Mouse (Mus musculus) lung, embryonic 16.5 days (tissue): ENCODE measurements at regions not wholly inside any gene's neighbourhood (a gene's known extent, or its start where the extent isn't known, plus 50 kb on each side); places are given as distances from the start of the nearest gene placed in this dataset.
A peak's percentile ranks its signal among the peaks of the same experiment; 100 is the strongest.

Source experiments
- ATAC-seq: fragments of 200-750 bp; cut with Nextera tagmentation; 2 replicates; pipeline ENCODE4 v1.8.0; 2017; ENCODE audit warnings: low read depth, mild to moderate bottlenecking, moderate library complexity
- H3K27ac ChIP-seq: fragments of 300-500 bp; sonication (generic); 2 replicates; pipeline ENCODE4 v1.5.1; 2014; ENCODE audit warnings: mild to moderate bottlenecking, control low read depth, low read length
- H3K27me3 ChIP-seq: fragments of 300-500 bp; sonication (generic); 2 replicates; pipeline ENCODE4 v1.6.1; 2014; ENCODE audit warnings: low read depth, low read length, mixed read lengths; ENCODE audit not compliant: control insufficient read depth, insufficient read depth
- H3K36me3 ChIP-seq: fragments of 300-500 bp; sonication (generic); 2 replicates; pipeline ENCODE4 v1.6.1; 2014; ENCODE audit warnings: low read length; ENCODE audit not compliant: control insufficient read depth, insufficient read depth
- H3K4me1 ChIP-seq: fragments of 300-500 bp; sonication (generic); replicated peaks from 2 replicates; pipeline ENCODE4 v1.6.1; 2014; ENCODE audit warnings: low read length, mixed read lengths; ENCODE audit not compliant: control insufficient read depth, insufficient read depth
- H3K4me2 ChIP-seq: fragments of 300-500 bp; sonication (generic); 2 replicates; pipeline ENCODE4 v1.6.1; 2014; ENCODE audit warnings: low read depth, low read length, control low read depth
- H3K4me3 ChIP-seq: fragments of 300-500 bp; sonication (generic); 2 replicates; pipeline ENCODE4 v1.5.1; 2014; ENCODE audit warnings: mild to moderate bottlenecking, low read length, control low read depth
- H3K9ac ChIP-seq: fragments of 300-500 bp; sonication (generic); 2 replicates; pipeline ENCODE4 v1.6.1; 2014; ENCODE audit warnings: low read length, control low read depth
- H3K9me3 ChIP-seq: fragments of 300-500 bp; sonication (generic); 2 replicates; pipeline ENCODE4 v1.6.1; 2016; ENCODE audit warnings: low read length; ENCODE audit not compliant: control insufficient read depth
- WGBS: fragments of 180-500 bp; shearing (Covaris S2); extraction: QIAGEN DNeasy Blood & Tissue Kit; methylation state at CpG from one replicate; pipeline ENCODE4 v1.1.7; 2014; 5-methylcytosine and 5-hydroxymethylcytosine counted together

DNA sequence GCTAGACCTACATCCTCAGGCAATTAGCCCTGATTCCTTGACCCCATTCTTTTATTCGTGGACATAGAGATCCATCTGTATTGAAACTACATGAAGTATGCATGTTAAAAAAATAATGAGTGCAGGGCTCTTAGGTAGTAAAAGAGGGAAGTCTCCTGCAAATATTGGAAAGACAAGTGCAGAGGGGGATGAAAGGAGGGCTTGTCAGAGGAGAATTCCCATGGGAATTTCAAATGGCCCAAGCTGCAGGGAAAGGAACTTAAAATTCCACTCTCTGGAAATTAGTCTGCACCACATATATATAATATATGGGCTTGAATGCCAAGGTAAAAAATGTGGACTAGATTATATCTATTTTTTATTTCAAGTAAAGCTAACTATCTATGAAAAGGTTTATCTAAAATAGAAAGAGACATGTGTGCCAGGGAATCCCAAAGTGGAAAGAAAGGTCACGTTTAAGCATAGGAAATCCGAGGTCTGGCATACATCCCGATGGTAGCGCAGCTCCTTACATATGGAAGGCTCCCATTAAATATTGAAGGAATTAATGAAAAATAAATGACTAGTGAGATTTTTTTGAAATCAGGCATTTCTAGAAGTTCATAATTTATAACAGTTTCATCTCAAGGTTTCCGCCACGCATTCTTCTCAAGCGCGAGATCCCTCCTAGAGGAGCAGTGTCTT, 457.4 kb downstream of the Kctd12 start:
- WGBS, result 79% methylated on average over 9 of the region's 9 CpGs
- Histone ChIP-seq H3K9ac (no peak overlapping the region), H3K4me3 (no peak overlapping the region), H3K4me2 (no peak overlapping the region), H3K27ac (no peak overlapping the region), H3K36me3 (no peaks in the 10 kb centered on the region), H3K9me3 (no peaks in the 10 kb centered on the region), H3K4me1 (no peaks in the 10 kb centered on the region), H3K27me3 (no peaks in the 10 kb centered on the region)
- ATAC-seq, result no peak

DNA sequence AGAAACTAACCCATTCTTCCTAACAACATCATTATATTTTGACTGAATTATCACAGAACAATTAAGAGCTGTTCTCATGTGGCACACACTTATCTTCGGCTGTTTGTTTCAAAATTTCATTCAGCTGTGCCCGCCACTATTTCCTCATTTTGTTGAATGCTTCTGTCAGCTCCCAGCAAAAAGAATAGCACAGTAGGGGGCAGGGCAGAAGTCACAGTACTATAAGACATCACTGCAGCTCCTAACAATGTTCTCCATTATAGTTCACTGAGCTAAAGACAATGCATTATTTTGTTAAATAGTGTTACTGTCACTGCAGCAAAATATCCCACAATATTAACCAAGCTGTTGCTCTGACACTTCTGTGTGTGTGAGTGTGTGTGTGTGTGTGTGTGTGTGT, 465.7 kb downstream of the Kctd12 start:
- Histone ChIP-seq H3K4me1 (no peaks in the 10 kb centered on the region), H3K9me3 (no peaks in the 10 kb centered on the region), H3K4me2 (no peak overlapping the region), H3K27me3 (no peaks in the 10 kb centered on the region), H3K36me3 (no peaks in the 10 kb centered on the region), H3K4me3 (no peak overlapping the region), H3K9ac (no peak overlapping the region), H3K27ac (no peak overlapping the region)
- WGBS, result 24% methylated on average over 2 of the region's 2 CpGs
- no peak for ATAC-seq

DNA sequence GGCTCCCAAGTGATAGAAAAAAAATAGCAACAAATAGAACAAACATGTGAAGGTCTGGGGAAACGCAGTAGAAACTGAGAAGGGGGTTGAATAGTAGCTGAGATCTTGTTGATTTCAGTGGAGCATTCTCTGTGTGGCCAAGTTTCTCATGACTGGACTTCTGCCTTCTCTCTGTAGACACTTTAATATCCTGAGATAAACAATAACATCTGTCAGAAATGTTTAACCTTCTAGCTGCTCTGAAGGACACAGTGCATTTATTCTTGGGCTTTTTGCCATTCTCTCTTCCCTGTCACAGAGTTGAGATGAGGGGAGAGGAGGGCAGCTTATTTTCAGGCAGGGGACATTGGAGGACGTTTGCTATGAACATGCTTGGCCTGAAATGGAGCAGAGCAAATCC, 467.9 kb downstream of the Kctd12 start:
- Histone ChIP-seq H3K9me3 (no peaks in the 10 kb centered on the region), H3K4me2 (no peak overlapping the region), H3K27me3 (no peaks in the 10 kb centered on the region), H3K4me1 (no peaks in the 10 kb centered on the region), H3K4me3 (no peak overlapping the region), H3K36me3 (no peaks in the 10 kb centered on the region), H3K27ac (no peak overlapping the region), H3K9ac (no peak overlapping the region)
- ATAC-seq, result peak; percentile 94
- 29% methylated on average over 2 of the region's 2 CpGs for WGBS

DNA sequence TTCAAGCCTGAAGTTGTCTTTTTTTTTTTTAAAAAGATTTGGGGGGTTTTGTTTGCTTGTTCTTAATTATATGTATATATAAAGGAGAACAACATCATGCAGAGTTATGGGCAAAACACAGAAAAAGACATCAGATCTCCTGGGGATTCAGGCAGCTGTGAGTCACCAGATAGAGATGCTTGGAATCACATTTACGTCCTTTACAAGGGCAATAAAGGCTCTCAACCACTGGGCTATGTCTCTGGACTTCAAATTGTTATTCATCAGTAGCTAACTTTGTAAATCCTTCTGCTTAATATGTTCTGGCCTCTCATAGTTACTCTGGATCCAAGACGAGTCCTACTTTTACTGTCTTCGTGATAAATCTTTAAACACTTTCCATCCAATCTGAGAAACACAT, 469.8 kb downstream of the Kctd12 start:
- no peak overlapping the region for H3K27ac ChIP-seq
- no peak for ATAC-seq
- H3K36me3 ChIP-seq, result no peaks in the 10 kb centered on the region
- H3K4me1 ChIP-seq, result no peaks in the 10 kb centered on the region
- no peak overlapping the region for H3K9ac ChIP-seq
- H3K9me3 ChIP-seq, result no peaks in the 10 kb centered on the region
- H3K4me3 ChIP-seq, result no peak overlapping the region
- no peak overlapping the region for H3K4me2 ChIP-seq
- 49% methylated on average over 3 of the region's 3 CpGs for WGBS
- no peaks in the 10 kb centered on the region for H3K27me3 ChIP-seq

DNA sequence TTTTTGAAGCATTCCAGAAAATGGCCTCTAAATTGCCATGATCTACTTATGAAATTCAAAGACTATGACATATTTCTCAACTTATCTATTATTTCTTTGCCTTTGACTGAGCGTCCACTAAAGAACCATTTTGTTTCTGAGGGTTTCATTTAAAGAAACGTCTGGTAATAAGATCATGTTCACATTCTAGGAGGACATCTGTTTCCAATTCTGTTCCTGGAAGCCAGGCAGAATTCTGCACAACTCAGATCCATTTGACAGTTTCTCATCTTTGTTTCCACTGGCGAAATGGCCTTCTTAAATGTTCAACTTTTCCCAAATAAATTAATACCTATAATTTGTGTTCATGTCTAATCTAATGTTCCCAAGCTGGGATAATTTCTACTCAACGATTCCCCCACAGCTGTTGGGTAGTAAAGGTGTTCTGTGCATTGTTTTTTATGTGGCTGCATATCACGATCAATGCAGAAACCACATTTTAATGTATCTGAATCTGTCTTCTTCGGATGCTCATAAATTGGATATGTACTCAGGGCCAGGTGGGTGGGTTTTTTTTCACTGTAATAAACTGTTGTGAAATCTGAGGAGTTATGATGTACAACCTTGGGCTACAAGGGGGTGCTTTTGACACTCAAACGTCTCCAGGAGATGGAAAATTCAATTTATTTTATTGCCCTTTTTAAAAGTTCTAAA, 470.6 kb downstream of the Kctd12 start:
- H3K36me3 ChIP-seq, result no peaks in the 10 kb centered on the region
- H3K27me3 ChIP-seq, result no peaks in the 10 kb centered on the region
- no peaks in the 10 kb centered on the region for H3K4me1 ChIP-seq
- no peaks in the 10 kb centered on the region for H3K9me3 ChIP-seq
- no peak for ATAC-seq
- no peak overlapping the region for H3K4me3 ChIP-seq
- no peak overlapping the region for H3K4me2 ChIP-seq
- no peak overlapping the region for H3K9ac ChIP-seq
- WGBS, result 71% methylated on average over 7 of the region's 7 CpGs
- H3K27ac ChIP-seq, result no peak overlapping the region

DNA sequence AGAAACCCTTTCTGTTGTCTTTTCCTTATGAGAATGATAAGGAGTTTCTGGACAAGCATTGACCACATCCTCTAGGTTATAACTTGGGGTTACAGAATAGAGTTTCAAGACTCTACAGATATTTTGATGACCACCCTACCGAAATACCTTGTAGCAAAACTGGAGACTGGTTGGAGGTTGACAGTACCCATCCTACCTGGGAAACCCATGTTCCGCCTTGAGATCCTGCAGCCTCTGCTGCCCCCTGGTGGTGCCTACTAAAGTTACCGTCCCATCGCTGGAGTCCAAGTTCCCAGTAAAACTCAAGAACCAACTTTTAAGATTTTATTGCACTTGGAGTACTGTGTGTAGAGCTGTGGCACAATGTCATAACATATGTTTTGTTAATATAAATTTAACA, 472.1 kb downstream of the Kctd12 start:
- Histone ChIP-seq H3K4me2 (no peak overlapping the region), H3K27ac (no peak overlapping the region), H3K36me3 (no peaks in the 10 kb centered on the region), H3K9me3 (no peaks in the 10 kb centered on the region), H3K4me1 (no peaks in the 10 kb centered on the region), H3K9ac (no peak overlapping the region), H3K4me3 (no peak overlapping the region), H3K27me3 (no peaks in the 10 kb centered on the region)
- WGBS, result 33% methylated on average over 4 of the region's 4 CpGs
- ATAC-seq, result no peak

DNA sequence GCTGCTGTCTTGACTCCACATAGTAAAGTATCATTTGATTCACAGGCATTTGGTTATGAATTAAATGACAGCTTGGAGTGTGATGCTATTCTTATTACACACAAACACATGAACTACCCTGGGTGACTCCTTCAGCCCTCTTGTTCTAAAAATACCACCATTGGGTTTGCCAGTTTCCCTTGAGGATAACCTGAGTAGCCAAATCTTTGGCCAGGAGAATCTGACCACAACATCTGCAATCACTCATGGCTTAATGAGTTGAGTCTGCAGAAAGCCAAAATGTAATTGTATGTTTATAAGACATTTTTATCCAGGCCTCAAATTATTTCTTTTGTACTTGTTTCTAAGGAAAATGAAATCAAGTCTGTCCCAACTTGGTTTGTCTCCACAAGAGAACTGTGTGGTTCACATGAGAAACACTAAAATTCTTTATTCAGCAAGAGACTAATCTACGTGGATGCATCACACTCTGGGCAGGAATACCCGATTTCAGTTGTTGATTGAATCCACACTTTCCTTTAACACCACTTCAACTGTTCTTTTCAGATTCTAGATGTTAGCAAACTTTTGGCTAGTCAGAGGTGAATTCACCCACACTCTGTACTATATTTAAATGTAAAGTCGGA, 476.6 kb downstream of the Kctd12 start:
- Histone ChIP-seq H3K36me3 (no peaks in the 10 kb centered on the region), H3K27me3 (no peaks in the 10 kb centered on the region), H3K9ac (no peak overlapping the region), H3K27ac (no peak overlapping the region), H3K9me3 (no peaks in the 10 kb centered on the region), H3K4me1 (no peaks in the 10 kb centered on the region), H3K4me3 (no peak overlapping the region), H3K4me2 (no peak overlapping the region)
- 57% methylated on average over 3 of the region's 3 CpGs for WGBS
- peak; percentile 41; the same call in 1 of the 2 replicates for ATAC-seq

DNA sequence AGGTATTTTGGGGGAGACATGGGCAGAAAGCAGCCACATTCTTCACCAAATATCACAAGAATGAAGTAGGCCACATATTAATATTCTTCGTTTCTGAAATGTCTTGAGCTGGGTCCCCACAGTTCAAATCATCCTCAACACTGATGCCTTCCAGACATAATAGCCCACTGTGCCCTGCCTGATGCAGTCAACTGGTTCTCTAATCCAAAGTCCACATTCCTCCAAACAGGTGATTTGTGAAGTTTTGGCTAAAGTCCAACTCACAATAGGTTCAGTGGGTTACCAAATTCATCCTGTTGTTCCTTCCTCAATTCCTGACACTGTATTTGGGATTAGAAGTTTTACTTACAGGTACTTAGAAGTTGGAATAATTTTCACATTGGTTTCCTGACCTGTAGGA, 485.3 kb downstream of the Kctd12 start:
- Histone ChIP-seq H3K9ac (no peak overlapping the region), H3K4me3 (no peak overlapping the region), H3K9me3 (no peaks in the 10 kb centered on the region), H3K36me3 (no peaks in the 10 kb centered on the region), H3K27ac (no peak overlapping the region), H3K4me1 (no peaks in the 10 kb centered on the region), H3K27me3 (no peaks in the 10 kb centered on the region), H3K4me2 (no peak overlapping the region)
- WGBS, result 76% methylated on average over 1 of the region's 1 CpGs
- ATAC-seq, result no peak

DNA sequence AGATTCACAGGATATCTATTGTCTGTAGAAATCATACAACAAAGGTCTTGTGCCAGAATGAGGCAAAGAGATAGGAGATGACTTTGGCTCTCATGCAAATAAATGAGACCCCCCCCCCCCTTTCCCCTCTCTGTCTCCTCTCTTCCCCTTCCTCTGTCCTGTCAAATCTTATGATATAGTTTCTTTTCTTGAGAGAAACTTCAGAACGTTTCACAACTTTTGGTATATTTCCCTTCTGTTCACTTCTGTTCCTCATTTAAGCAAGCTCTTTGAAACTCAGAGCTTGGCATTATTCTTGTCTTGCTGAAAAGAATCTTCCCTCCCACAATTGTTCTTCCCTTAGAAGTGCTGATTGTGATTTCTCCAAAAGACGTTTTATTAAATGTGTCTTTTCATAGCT, 490.1 kb downstream of the Kctd12 start:
- Histone ChIP-seq H3K36me3 (no peaks in the 10 kb centered on the region), H3K27ac (no peak overlapping the region), H3K4me3 (no peak overlapping the region), H3K4me2 (no peak overlapping the region), H3K27me3 (no peaks in the 10 kb centered on the region), H3K4me1 (no peaks in the 10 kb centered on the region), H3K9ac (no peak overlapping the region), H3K9me3 (no peaks in the 10 kb centered on the region)
- ATAC-seq, result no peak
- WGBS, result 57% methylated on average over 2 of the region's 2 CpGs
